Mouse (Mus musculus): ENCODE results near the gene Pgghg. TPM values are rescaled to one million over a fixed set of nuclear protein-coding genes. Genes with fewer than 3 reads are reported as not detected.
"Not testable (repeated sequence)": the region's sequence is repeated elsewhere in the genome, so short reads cannot be mapped to it uniquely, and the experiment has no call there.

The Pgghg gene
- polyA plus RNA-seq, 1 experiment from 2014 or later: 25.3 TPM

- Histone ChIP-seq H3K9me3 (ENCODE audit: low read length) (no peaks in the 10 kb centered on the region), H3K36me3 (ENCODE audit: insufficient read depth, low read length) (no peaks in the 10 kb centered on the region), H3K4me2 (replicated peaks; ENCODE audit: low read depth, low read length) (no peak overlapping the region), H3K27ac (ENCODE audit: low read length) (no peak overlapping the region), H3K4me3 (ENCODE audit: low read length) (no peak overlapping the region), H3K27me3 (ENCODE audit: insufficient read depth, low read length) (no peaks in the 10 kb centered on the region), H3K9ac (replicated peaks; ENCODE audit: low read length) (no peak overlapping the region), H3K4me1 (ENCODE audit: insufficient read depth, low read length) (peaks cover 8% of the 10 kb centered on the region)
- 76% methylated on average over 2 of the region's 2 CpGs for WGBS
- ATAC-seq (ENCODE audit: low FRiP score, low TSS enrichment): no peak
Measured at GRCm38 (mm10) chr7:140961416-140961815, 20.2 kb downstream of the Pgghg start.

- ATAC-seq (ENCODE audit: low FRiP score, low TSS enrichment): no peak
- no peak overlapping the region for H3K4me3 ChIP-seq (ENCODE audit: low read length)
- no peaks in the 10 kb centered on the region for H3K27me3 ChIP-seq (ENCODE audit: insufficient read depth, low read length)
- H3K27ac ChIP-seq (ENCODE audit: low read length): no peak overlapping the region
- H3K9ac ChIP-seq (replicated peaks; ENCODE audit: low read length): no peak overlapping the region
- no peaks in the 10 kb centered on the region for H3K36me3 ChIP-seq (ENCODE audit: insufficient read depth, low read length)
- no peak overlapping the region for H3K4me2 ChIP-seq (replicated peaks; ENCODE audit: low read depth, low read length)
- WGBS: 84% methylated on average over 2 of the region's 2 CpGs
- peaks cover 7% of the 10 kb centered on the region; the same call in 1 of the 2 replicates for H3K4me1 ChIP-seq (ENCODE audit: insufficient read depth, low read length)
- no peaks in the 10 kb centered on the region for H3K9me3 ChIP-seq (ENCODE audit: low read length)
Measured at GRCm38 (mm10) chr7:140962733-140963132, 21.5 kb downstream of the Pgghg start.

- no peaks in the 10 kb centered on the region for H3K27me3 ChIP-seq (ENCODE audit: insufficient read depth, low read length)
- H3K36me3 ChIP-seq (ENCODE audit: insufficient read depth, low read length): no peaks in the 10 kb centered on the region
- H3K4me2 ChIP-seq (replicated peaks; ENCODE audit: low read depth, low read length): peak within 1 kb of the TSS; percentile 44
- no peak for ATAC-seq (ENCODE audit: low FRiP score, low TSS enrichment)
- peak within 1 kb of the TSS; percentile 70 for H3K27ac ChIP-seq (ENCODE audit: low read length)
- no peaks in the 10 kb centered on the region for H3K9me3 ChIP-seq (ENCODE audit: low read length)
- H3K9ac ChIP-seq (replicated peaks; ENCODE audit: low read length): peak within 1 kb of the TSS; percentile 24
- 89% methylated on average over 4 of the region's 4 CpGs for WGBS
- H3K4me3 ChIP-seq (ENCODE audit: low read length): peak within 1 kb of the TSS; percentile 21
- peaks cover 35% of the 10 kb centered on the region for H3K4me1 ChIP-seq (ENCODE audit: insufficient read depth, low read length)
Measured at GRCm38 (mm10) chr7:140966921-140967320, 25.7 kb downstream of the Pgghg start, which contains the start of gene Ifitm1. TSS of gene Ifitm1 (plus strand) at chr7:140967221.

- Histone ChIP-seq H3K27ac (ENCODE audit: low read length) (peak overlapping the region; percentile 70), H3K4me1 (ENCODE audit: insufficient read depth, low read length) (peaks cover 35% of the 10 kb centered on the region), H3K4me2 (replicated peaks; ENCODE audit: low read depth, low read length) (peak overlapping the region; percentile 44), H3K27me3 (ENCODE audit: insufficient read depth, low read length) (no peaks in the 10 kb centered on the region), H3K36me3 (ENCODE audit: insufficient read depth, low read length) (no peaks in the 10 kb centered on the region), H3K9me3 (ENCODE audit: low read length) (no peaks in the 10 kb centered on the region), H3K9ac (replicated peaks; ENCODE audit: low read length) (peak overlapping the region; percentile 24), H3K4me3 (ENCODE audit: low read length) (peak overlapping the region; percentile 21)
- peak; percentile 43; the same call in 1 of the 2 replicates for ATAC-seq (ENCODE audit: low FRiP score, low TSS enrichment)
- WGBS: 10% methylated on average over 14 of the region's 14 CpGs
Measured at GRCm38 (mm10) chr7:140967862-140968591, 26.8 kb downstream of the Pgghg start.

GRCm38 (mm10) chr7:140968710-140969109 is 27.5 kb downstream of the Pgghg start:
- Histone ChIP-seq H3K4me1 (ENCODE audit: insufficient read depth, low read length) (peaks cover 40% of the 10 kb centered on the region), H3K4me2 (replicated peaks; ENCODE audit: low read depth, low read length) (peak overlapping the region; percentile 44)
- ATAC-seq (ENCODE audit: low FRiP score, low TSS enrichment); H3K27me3 ChIP-seq (ENCODE audit: insufficient read depth, low read length); H3K9ac ChIP-seq (replicated peaks; ENCODE audit: low read length); H3K9me3 ChIP-seq (ENCODE audit: low read length); H3K4me3 ChIP-seq (ENCODE audit: low read length); H3K27ac ChIP-seq (ENCODE audit: low read length); H3K36me3 ChIP-seq (ENCODE audit: insufficient read depth, low read length): not testable (repeated sequence)
- WGBS: 26% methylated on average over 3 of the region's 3 CpGs

GRCm38 (mm10) chr7:140970931-140971330 is 29.7 kb downstream of the Pgghg start:
- Histone ChIP-seq H3K9me3 (ENCODE audit: low read length) (no peaks in the 10 kb centered on the region), H3K27ac (ENCODE audit: low read length) (peak overlapping the region; percentile 82; the same call in 1 of the 2 replicates), H3K27me3 (ENCODE audit: insufficient read depth, low read length) (no peaks in the 10 kb centered on the region), H3K9ac (replicated peaks; ENCODE audit: low read length) (no peak overlapping the region), H3K36me3 (ENCODE audit: insufficient read depth, low read length) (no peaks in the 10 kb centered on the region), H3K4me3 (ENCODE audit: low read length) (no peak overlapping the region), H3K4me1 (ENCODE audit: insufficient read depth, low read length) (peaks cover 46% of the 10 kb centered on the region), H3K4me2 (replicated peaks; ENCODE audit: low read depth, low read length) (no peak overlapping the region)
- 47% methylated on average over 7 of the region's 7 CpGs for WGBS
- ATAC-seq (ENCODE audit: low FRiP score, low TSS enrichment): no peak

DNA sequence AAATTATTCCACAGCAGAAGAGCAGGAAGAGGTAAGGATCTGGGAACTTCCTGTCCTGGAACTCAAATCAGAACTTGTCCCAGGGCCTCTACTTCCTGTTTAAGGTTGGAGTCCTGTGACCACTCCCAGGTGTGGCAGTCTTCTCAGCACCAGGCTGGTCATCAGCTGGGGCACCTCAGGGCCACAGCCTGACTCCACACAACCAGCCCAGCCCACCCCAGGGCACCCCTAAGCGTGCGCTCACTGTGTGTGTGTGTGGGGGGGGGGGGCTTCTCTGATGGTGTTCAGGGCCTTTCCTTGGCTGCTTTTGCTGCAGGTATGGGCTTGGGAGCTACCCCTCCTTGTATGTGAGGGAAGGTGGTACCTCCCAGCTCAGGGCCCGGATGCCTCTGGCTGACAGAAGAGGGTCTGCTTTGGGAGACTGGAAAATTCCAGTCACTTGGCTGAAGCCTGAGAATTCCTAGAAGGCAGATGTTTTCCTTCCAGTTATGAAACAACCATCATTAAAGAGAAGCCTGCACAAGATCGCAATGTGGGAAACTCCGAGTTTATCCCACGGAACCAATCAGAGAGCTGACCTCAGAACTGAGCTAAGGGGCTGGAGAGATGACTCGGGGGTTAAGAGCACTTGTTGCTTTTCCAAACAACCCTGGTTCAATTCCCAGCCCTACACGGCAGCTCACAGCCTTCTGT is 30.4 kb downstream of the Pgghg start:
- ATAC-seq (ENCODE audit: low FRiP score, low TSS enrichment): peak; percentile 29; the same call in 1 of the 2 replicates
- Histone ChIP-seq H3K4me1 (ENCODE audit: insufficient read depth, low read length) (peaks cover 46% of the 10 kb centered on the region), H3K36me3 (ENCODE audit: insufficient read depth, low read length) (no peaks in the 10 kb centered on the region), H3K27me3 (ENCODE audit: insufficient read depth, low read length) (no peaks in the 10 kb centered on the region), H3K9me3 (ENCODE audit: low read length) (no peaks in the 10 kb centered on the region), H3K4me3 (ENCODE audit: low read length) (no peak overlapping the region), H3K27ac (ENCODE audit: low read length) (peak overlapping the region; percentile 82), H3K4me2 (replicated peaks; ENCODE audit: low read depth, low read length) (no peak overlapping the region), H3K9ac (replicated peaks; ENCODE audit: low read length) (no peak overlapping the region)
- WGBS: 58% methylated on average over 8 of the region's 8 CpGs

DNA sequence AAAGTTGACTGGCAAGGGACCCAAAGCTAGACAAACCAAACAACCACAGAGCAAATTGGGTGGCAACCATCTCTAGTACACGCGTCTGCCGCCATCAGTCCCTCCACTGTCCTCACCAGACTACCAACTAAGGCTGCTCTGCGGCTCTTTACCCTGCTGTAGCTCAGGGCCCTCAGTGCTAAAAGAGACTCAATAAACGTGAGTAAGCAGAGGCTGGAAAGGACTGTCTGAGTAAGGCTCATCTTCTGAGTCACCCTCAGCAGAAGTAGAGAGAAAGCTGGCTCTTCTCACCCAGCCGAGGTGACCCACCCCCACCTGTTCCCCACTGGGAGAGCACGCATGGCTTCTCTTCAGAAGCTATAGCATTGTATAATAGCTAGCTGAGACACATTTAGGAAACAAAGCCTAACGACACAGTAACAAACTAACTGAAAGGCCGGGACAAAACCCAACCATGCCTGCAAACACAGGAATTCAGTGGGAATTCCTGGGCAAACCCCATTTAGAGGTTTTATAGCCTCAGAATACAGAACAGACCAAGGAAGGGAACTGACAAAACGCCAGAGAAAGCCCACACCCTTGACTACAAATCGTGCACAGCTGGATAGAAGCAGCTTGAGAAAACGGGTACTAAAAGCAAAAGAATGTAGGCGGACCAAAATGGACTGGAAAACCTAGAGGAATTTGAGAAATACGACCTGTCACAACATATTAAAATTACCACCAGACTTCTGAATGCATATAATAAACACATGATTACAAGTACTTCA is 32.4 kb downstream of the Pgghg start:
- H3K36me3 ChIP-seq (ENCODE audit: insufficient read depth, low read length): no peaks in the 10 kb centered on the region
- H3K4me1 ChIP-seq (ENCODE audit: insufficient read depth, low read length): peaks cover 34% of the 10 kb centered on the region
- ATAC-seq (ENCODE audit: low FRiP score, low TSS enrichment): no peak
- no peak overlapping the region for H3K9ac ChIP-seq (replicated peaks; ENCODE audit: low read length)
- WGBS: 32% methylated on average over 14 of the region's 14 CpGs
- H3K27ac ChIP-seq (ENCODE audit: low read length): peak overlapping the region; percentile 35; the same call in 1 of the 2 replicates
- H3K9me3 ChIP-seq (ENCODE audit: low read length): no peaks in the 10 kb centered on the region
- H3K4me2 ChIP-seq (replicated peaks; ENCODE audit: low read depth, low read length): no peak overlapping the region
- no peaks in the 10 kb centered on the region for H3K27me3 ChIP-seq (ENCODE audit: insufficient read depth, low read length)
- H3K4me3 ChIP-seq (ENCODE audit: low read length): no peak overlapping the region

GRCm38 (mm10) chr7:140974940-140975339 is 33.7 kb downstream of the Pgghg start:
- no peak for ATAC-seq (ENCODE audit: low FRiP score, low TSS enrichment)
- peaks cover 21% of the 10 kb centered on the region for H3K4me1 ChIP-seq (ENCODE audit: insufficient read depth, low read length)
- H3K27me3 ChIP-seq (ENCODE audit: insufficient read depth, low read length): no peaks in the 10 kb centered on the region
- no peak overlapping the region for H3K9ac ChIP-seq (replicated peaks; ENCODE audit: low read length)
- no peak overlapping the region for H3K4me3 ChIP-seq (ENCODE audit: low read length)
- H3K4me2 ChIP-seq (replicated peaks; ENCODE audit: low read depth, low read length): no peak overlapping the region
- no peaks in the 10 kb centered on the region for H3K36me3 ChIP-seq (ENCODE audit: insufficient read depth, low read length)
- no peak overlapping the region for H3K27ac ChIP-seq (ENCODE audit: low read length)
- H3K9me3 ChIP-seq (ENCODE audit: low read length): no peaks in the 10 kb centered on the region
- 21% methylated on average over 9 of the region's 9 CpGs for WGBS

Data from kidney, embryonic 16.5 days (tissue).